Mouse (Mus musculus): ENCODE measurements around the gene Slc31a2. TPM values are rescaled to one million over a fixed set of nuclear protein-coding genes. Genes with fewer than 3 reads are reported as not detected.
A peak's percentile ranks its signal among the peaks of the same experiment; 100 is the strongest.

Gene Slc31a2
- total and polyA plus RNA-seq, 2 experiments from 2014 or later, result 10.9 to 15.8 TPM

GRCm38 (mm10) chr4:62267101-62267500 is 4.7 kb downstream of the Slc31a2 start:
- H3K36me3 ChIP-seq (ENCODE audit: insufficient read depth), result no peaks in the 10 kb centered on the region
- H3K9ac ChIP-seq, result no peak overlapping the region
- no peak overlapping the region for H3K4me3 ChIP-seq (ENCODE audit: low read depth, low read length)
- DNase-seq (no peak), ATAC-seq (no peak)
- no peaks in the 10 kb centered on the region for H3K27me3 ChIP-seq (ENCODE audit: insufficient read depth, low read length)
- WGBS, result 75% methylated on average over 10 of the region's 10 CpGs
- H3K4me1 ChIP-seq (ENCODE audit: insufficient read depth), result no peaks in the 10 kb centered on the region
- H3K27ac ChIP-seq (ENCODE audit: low read depth, low read length), result no peak overlapping the region
- no peak for TF ChIP-seq CTCF (IDR thresholded peaks at IDR 0.05; ENCODE audit: low read depth)
- no peaks in the 10 kb centered on the region for H3K9me3 ChIP-seq (ENCODE audit: low read length)
- H3K4me2 ChIP-seq (ENCODE audit: low read depth), result no peak overlapping the region

DNA sequence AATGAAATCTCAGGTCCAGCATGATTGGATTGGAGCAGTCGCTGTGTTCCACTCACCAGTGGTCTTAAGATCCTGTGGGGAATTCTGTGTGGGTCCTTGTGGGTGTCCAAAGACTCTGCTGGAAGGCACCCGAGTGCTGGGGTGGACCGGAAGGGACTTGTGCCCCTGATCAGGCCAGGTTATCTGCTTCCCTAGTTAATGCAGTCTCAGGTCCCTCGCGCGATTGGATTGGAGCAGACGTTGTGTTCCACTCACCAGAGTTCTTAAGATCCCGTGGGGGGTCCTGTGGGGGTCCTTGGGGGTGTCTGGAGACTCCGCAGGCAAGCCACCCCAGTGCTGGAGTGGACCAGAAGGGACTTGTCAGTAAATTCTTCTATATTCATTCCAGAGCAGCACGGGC is 10.3 kb downstream of the Slc31a2 start:
- Histone ChIP-seq H3K4me2 (ENCODE audit: low read depth) (no peak overlapping the region), H3K9ac (no peak overlapping the region), H3K4me3 (ENCODE audit: low read depth, low read length) (no peak overlapping the region), H3K9me3 (ENCODE audit: low read length) (no peaks in the 10 kb centered on the region), H3K27me3 (ENCODE audit: insufficient read depth, low read length) (no peaks in the 10 kb centered on the region), H3K4me1 (ENCODE audit: insufficient read depth) (no peaks in the 10 kb centered on the region), H3K27ac (ENCODE audit: low read depth, low read length) (no peak overlapping the region), H3K36me3 (ENCODE audit: insufficient read depth) (no peaks in the 10 kb centered on the region)
- no peak for TF ChIP-seq CTCF (IDR thresholded peaks at IDR 0.05; ENCODE audit: low read depth)
- ATAC-seq (no peak), DNase-seq (no peak)
- 88% methylated on average over 10 of the region's 10 CpGs for WGBS

- Histone ChIP-seq H3K27ac (ENCODE audit: low read depth, low read length) (no peak overlapping the region), H3K4me2 (ENCODE audit: low read depth) (no peak overlapping the region), H3K9ac (no peak overlapping the region), H3K36me3 (ENCODE audit: insufficient read depth) (no peaks in the 10 kb centered on the region), H3K27me3 (ENCODE audit: insufficient read depth, low read length) (no peaks in the 10 kb centered on the region), H3K4me1 (ENCODE audit: insufficient read depth) (no peaks in the 10 kb centered on the region), H3K9me3 (ENCODE audit: low read length) (no peaks in the 10 kb centered on the region), H3K4me3 (ENCODE audit: low read depth, low read length) (no peak overlapping the region)
- WGBS, result 96% methylated on average over 10 of the region's 10 CpGs
- no peak for TF ChIP-seq CTCF (IDR thresholded peaks at IDR 0.05; ENCODE audit: low read depth)
- DNase-seq, result no peak
- ATAC-seq, result no peak
These were observed 11.6 kb downstream of the Slc31a2 start for GRCm38 (mm10) chr4:62273916-62274315.

- 4% methylated on average over 12 of the region's 12 CpGs for WGBS
- Histone ChIP-seq H3K36me3 (ENCODE audit: insufficient read depth) (no peaks in the 10 kb centered on the region), H3K9ac (no peak overlapping the region), H3K9me3 (ENCODE audit: low read length) (no peaks in the 10 kb centered on the region), H3K27me3 (ENCODE audit: insufficient read depth, low read length) (no peaks in the 10 kb centered on the region), H3K4me2 (ENCODE audit: low read depth) (no peak overlapping the region), H3K4me1 (ENCODE audit: insufficient read depth) (no peaks in the 10 kb centered on the region), H3K4me3 (ENCODE audit: low read depth, low read length) (no peak overlapping the region), H3K27ac (ENCODE audit: low read depth, low read length) (no peak overlapping the region)
- TF ChIP-seq CTCF (IDR thresholded peaks at IDR 0.05; ENCODE audit: low read depth), result no peak
- ATAC-seq (peak; percentile 90), DNase-seq (peak; percentile 44)
These were observed 12.6 kb downstream of the Slc31a2 start for GRCm38 (mm10) chr4:62274841-62275536.

DNA sequence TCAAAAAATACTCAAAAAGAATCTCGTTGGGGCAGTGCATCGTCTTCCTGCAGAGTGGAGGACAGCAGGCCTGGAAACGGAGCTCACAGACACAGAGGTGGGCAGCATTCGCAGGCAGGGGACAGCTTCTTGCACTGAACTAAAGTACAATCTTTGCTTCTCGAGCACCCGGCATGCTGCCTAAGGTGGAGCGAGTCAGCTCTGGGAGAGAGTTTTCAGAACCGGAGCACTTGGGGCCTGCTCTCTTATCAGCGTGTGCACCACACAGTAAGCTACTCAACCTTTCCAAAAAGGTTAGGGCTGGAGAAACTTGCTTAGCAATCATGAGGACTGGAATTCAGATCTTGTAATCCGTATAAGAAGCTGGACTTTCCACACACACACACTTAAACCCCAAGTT is 14.3 kb downstream of the Slc31a2 start:
- no peaks in the 10 kb centered on the region for H3K27me3 ChIP-seq (ENCODE audit: insufficient read depth, low read length)
- no peaks in the 10 kb centered on the region for H3K36me3 ChIP-seq (ENCODE audit: insufficient read depth)
- no peak overlapping the region for H3K4me3 ChIP-seq (ENCODE audit: low read depth, low read length)
- no peak for DNase-seq
- no peak overlapping the region for H3K9ac ChIP-seq
- no peaks in the 10 kb centered on the region for H3K4me1 ChIP-seq (ENCODE audit: insufficient read depth)
- WGBS, result 87% methylated on average over 10 of the region's 10 CpGs
- no peak overlapping the region for H3K4me2 ChIP-seq (ENCODE audit: low read depth)
- ATAC-seq, result no peak
- TF ChIP-seq CTCF (IDR thresholded peaks at IDR 0.05; ENCODE audit: low read depth), result no peak
- H3K27ac ChIP-seq (ENCODE audit: low read depth, low read length), result no peak overlapping the region
- H3K9me3 ChIP-seq (ENCODE audit: low read length), result no peaks in the 10 kb centered on the region

GRCm38 (mm10) chr4:62277222-62277621 is 14.9 kb downstream of the Slc31a2 start:
- ATAC-seq, result no peak
- DNase-seq, result no peak
- no peaks in the 10 kb centered on the region for H3K9me3 ChIP-seq (ENCODE audit: low read length)
- H3K27ac ChIP-seq (ENCODE audit: low read depth, low read length), result no peak overlapping the region
- WGBS, result 67% methylated on average over 3 of the region's 3 CpGs
- TF ChIP-seq CTCF (IDR thresholded peaks at IDR 0.05; ENCODE audit: low read depth), result no peak
- H3K36me3 ChIP-seq (ENCODE audit: insufficient read depth), result no peaks in the 10 kb centered on the region
- no peak overlapping the region for H3K4me2 ChIP-seq (ENCODE audit: low read depth)
- H3K27me3 ChIP-seq (ENCODE audit: insufficient read depth, low read length), result no peaks in the 10 kb centered on the region
- no peak overlapping the region for H3K9ac ChIP-seq
- H3K4me1 ChIP-seq (ENCODE audit: insufficient read depth), result no peaks in the 10 kb centered on the region
- no peak overlapping the region for H3K4me3 ChIP-seq (ENCODE audit: low read depth, low read length)

- H3K4me1 ChIP-seq (ENCODE audit: insufficient read depth), result no peaks in the 10 kb centered on the region
- H3K27me3 ChIP-seq (ENCODE audit: insufficient read depth, low read length), result no peaks in the 10 kb centered on the region
- H3K9me3 ChIP-seq (ENCODE audit: low read length), result no peaks in the 10 kb centered on the region
- no peak for ATAC-seq
- no peak for DNase-seq
- WGBS, result 73% methylated on average over 4 of the region's 4 CpGs
- no peak overlapping the region for H3K27ac ChIP-seq (ENCODE audit: low read depth, low read length)
- H3K4me2 ChIP-seq (ENCODE audit: low read depth), result no peak overlapping the region
- H3K4me3 ChIP-seq (ENCODE audit: low read depth, low read length), result no peak overlapping the region
- TF ChIP-seq CTCF (IDR thresholded peaks at IDR 0.05; ENCODE audit: low read depth), result no peak
- no peaks in the 10 kb centered on the region for H3K36me3 ChIP-seq (ENCODE audit: insufficient read depth)
- no peak overlapping the region for H3K9ac ChIP-seq
These were observed 15.7 kb downstream of the Slc31a2 start for GRCm38 (mm10) chr4:62278081-62278480.
